Mouse (Mus musculus): ENCODE results near the gene Mvd. TPM values are rescaled to one million over a fixed set of nuclear protein-coding genes. Genes with fewer than 3 reads are reported as not detected.

Mvd gene
- polyA plus RNA-seq, 1 experiment from 2014 or later = 38.7 TPM

DNA sequence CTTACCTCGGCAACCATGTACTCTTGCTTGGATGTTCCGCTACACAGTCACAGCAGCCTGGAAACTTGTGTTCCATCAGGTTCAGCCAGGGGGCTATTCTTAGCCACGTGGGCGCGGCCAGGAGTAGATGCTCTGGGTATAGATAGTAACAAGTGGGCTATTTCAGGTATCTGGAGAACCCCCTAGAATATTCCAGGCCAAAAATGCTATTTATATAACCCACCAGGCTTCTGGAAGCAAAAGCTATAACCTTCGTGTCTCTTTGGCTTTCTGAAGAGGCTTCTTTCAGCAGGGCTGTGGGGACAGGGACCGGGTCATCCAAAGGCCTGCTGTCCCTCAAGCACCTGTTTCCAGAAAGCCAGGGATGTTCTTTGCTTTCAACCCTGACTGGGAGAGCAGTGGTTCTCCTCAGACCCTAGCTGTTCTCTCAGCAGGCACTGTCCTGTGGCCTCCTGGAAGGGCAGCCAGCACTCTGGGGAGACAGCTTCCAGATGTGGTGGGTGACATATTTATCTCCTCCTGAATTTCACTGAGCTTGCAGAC lies 8.0 kb upstream of the Mvd start:
- H3K4me1 ChIP-seq = no peaks in the 10 kb centered on the region
- WGBS = 70% methylated on average over 7 of the region's 7 CpGs
- H3K4me3 ChIP-seq (replicated peaks) = no peak overlapping the region
- no peaks in the 10 kb centered on the region for H3K36me3 ChIP-seq
- H3K9me3 ChIP-seq = no peaks in the 10 kb centered on the region
- no peak for ATAC-seq (ENCODE audit: insufficient read depth, low FRiP score, low read depth)
- H3K27ac ChIP-seq = no peak overlapping the region
- no peak overlapping the region for H3K9ac ChIP-seq
- H3K27me3 ChIP-seq (replicated peaks) = no peaks in the 10 kb centered on the region
- H3K4me2 ChIP-seq = no peak overlapping the region

DNA sequence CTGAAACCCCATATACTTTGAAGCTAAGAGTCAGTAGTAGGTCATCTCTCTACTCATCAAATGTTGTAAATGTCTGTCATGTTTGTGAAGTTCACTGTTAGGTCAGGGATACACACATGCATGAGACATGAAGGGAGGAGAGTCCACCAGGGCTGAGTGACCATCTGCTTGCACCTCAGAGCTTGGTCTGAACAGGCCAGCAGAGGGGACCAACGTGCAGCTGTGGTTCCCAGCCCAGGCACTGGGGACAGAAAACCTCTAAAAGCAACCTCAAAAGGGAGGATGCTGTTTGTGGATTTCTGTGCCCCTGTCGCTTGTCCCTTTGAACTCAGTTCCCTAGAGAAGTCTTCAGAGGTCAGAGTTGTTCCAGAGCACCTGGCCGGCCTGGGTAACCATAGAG lies 2.0 kb upstream of the Mvd start:
- 61% methylated on average over 3 of the region's 3 CpGs for WGBS
- H3K4me1 ChIP-seq = peaks cover 22% of the 10 kb centered on the region
- H3K4me2 ChIP-seq = peak overlapping the region; percentile 96; the same call in 1 of the 2 replicates
- ATAC-seq (ENCODE audit: insufficient read depth, low FRiP score, low read depth) = no peak
- H3K27me3 ChIP-seq (replicated peaks) = no peaks in the 10 kb centered on the region
- H3K4me3 ChIP-seq (replicated peaks) = no peak overlapping the region
- no peaks in the 10 kb centered on the region for H3K36me3 ChIP-seq
- no peak overlapping the region for H3K9ac ChIP-seq
- H3K27ac ChIP-seq = peak overlapping the region; percentile 97; the same call in 1 of the 2 replicates
- no peaks in the 10 kb centered on the region for H3K9me3 ChIP-seq

DNA sequence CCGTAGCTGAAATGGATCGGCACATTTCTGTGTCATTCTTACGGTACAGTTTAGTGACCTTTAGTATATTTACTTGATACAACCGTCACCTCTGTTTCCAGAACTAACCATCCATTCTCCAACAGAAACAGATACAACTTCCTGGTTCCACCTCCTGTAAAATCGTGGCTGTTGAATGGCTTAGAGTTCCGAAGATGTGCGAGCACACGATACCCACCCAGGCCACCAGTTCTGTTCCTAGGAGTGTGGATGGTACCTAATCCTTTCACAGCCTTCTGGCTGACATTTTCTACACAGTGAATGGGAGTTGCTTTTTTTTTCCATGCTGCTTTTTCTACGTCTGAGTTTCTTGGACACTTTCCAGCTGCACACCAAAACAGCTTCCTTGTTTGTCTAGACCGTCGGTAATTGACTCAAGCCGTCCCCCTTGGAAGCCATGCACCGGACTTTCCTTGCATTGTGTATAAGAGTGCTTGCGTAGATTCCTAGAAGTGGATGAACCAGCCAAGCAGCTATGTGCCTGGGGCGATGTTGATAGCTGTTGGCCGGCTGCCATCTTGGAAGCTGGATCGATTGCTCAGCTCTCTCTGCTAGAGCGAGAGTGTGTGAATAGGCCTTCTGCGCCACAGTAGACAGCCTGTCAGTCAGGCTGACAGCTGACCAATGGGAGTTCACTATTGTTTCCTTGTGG lies 981 bp upstream of the Mvd start:
- Histone ChIP-seq H3K27ac (peak overlapping the region; percentile 97), H3K4me1 (peaks cover 22% of the 10 kb centered on the region), H3K4me2 (peak overlapping the region; percentile 96), H3K4me3 (replicated peaks) (peak overlapping the region; percentile 57), H3K9me3 (no peaks in the 10 kb centered on the region), H3K27me3 (replicated peaks) (no peaks in the 10 kb centered on the region), H3K9ac (peak overlapping the region; percentile 45; the same call in 1 of the 2 replicates), H3K36me3 (0 out of 2 replicates have a peak, but pooled peaks cover 4% of the 10 kb centered on the region)
- peak; percentile 56 for ATAC-seq (ENCODE audit: insufficient read depth, low FRiP score, low read depth)
- 3% methylated on average over 19 of the region's 19 CpGs for WGBS

DNA sequence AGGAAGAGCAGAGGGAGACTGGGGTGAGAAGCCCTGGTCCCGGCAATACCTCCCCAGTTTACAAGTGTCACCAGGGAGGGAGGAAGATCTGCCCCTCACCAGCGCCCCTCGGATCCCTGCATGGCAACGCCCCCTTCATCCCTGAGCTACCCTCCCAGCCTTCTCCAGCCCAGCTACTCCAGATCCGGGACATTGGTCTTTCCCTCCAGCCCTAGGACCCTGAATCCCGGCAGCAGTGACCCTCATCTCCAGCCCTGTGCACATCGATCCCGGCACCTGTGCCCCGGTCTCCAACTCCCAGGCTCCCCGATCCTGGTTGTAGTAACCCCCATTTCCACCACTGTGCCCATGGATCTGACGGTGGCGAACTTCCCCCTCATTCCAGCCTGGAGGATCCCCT lies 441 bp downstream of the Mvd start:
- H3K9ac ChIP-seq = peak overlapping the region; percentile 10
- no peaks in the 10 kb centered on the region for H3K9me3 ChIP-seq
- H3K27ac ChIP-seq = peak overlapping the region; percentile 67; the same call in 1 of the 2 replicates
- peak overlapping the region; percentile 57 for H3K4me3 ChIP-seq (replicated peaks)
- 2% methylated on average over 12 of the region's 12 CpGs for WGBS
- H3K4me1 ChIP-seq = peaks cover 22% of the 10 kb centered on the region
- peak overlapping the region; percentile 96 for H3K4me2 ChIP-seq
- no peak for ATAC-seq (ENCODE audit: insufficient read depth, low FRiP score, low read depth)
- H3K36me3 ChIP-seq = 0 out of 2 replicates have a peak, but pooled peaks cover 4% of the 10 kb centered on the region
- no peaks in the 10 kb centered on the region for H3K27me3 ChIP-seq (replicated peaks)

DNA sequence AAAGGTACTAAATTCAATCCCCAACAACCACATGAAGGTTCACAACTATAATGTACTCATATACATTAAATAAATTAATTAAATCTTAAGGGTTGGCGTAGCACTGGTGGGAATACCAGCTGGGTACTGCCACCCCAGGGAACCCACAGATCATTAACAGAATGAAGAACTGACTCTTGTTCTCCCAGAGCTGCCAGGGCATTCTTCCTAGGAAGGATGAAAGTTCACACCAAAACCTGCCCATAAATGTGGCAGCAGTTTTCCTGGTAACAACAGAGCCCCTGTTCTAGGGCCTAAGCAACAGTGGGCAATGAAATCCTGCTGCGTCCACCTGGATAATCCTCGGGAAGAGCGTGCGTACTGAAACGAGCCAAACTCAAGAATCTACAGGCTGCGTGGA lies 866 bp downstream of the Mvd start:
- Histone ChIP-seq H3K36me3 (0 out of 2 replicates have a peak, but pooled peaks cover 4% of the 10 kb centered on the region), H3K4me2 (peak overlapping the region; percentile 96), H3K27me3 (replicated peaks) (no peaks in the 10 kb centered on the region), H3K27ac (peak overlapping the region; percentile 67; the same call in 1 of the 2 replicates), H3K9ac (peak overlapping the region; percentile 10), H3K4me3 (replicated peaks) (peak overlapping the region; percentile 57), H3K9me3 (no peaks in the 10 kb centered on the region), H3K4me1 (peaks cover 22% of the 10 kb centered on the region)
- WGBS = 24% methylated on average over 7 of the region's 7 CpGs
- no peak for ATAC-seq (ENCODE audit: insufficient read depth, low FRiP score, low read depth)

DNA sequence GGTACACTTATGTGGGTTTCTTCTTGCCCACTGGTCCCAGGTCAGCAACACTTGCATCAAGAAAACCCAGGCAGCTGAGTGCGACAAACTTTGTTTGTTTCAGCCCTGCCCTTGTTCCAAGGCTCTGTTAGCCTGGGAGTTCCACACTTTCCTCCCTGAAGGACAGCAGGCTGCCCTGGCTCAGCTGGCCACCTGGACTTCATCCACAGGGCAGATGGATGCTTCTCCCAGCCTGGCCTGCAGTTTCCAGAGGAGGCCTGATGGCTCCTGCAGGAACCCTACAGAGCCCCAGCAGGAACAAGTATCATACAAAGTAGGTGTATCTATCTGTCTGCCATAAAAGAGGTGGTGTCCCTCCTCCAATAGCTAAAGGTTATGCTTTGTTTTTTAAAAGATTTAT lies 1.9 kb downstream of the Mvd start:
- no peak overlapping the region for H3K27ac ChIP-seq
- H3K4me2 ChIP-seq = no peak overlapping the region
- no peak overlapping the region for H3K4me3 ChIP-seq (replicated peaks)
- no peaks in the 10 kb centered on the region for H3K27me3 ChIP-seq (replicated peaks)
- ATAC-seq (ENCODE audit: insufficient read depth, low FRiP score, low read depth) = no peak
- H3K4me1 ChIP-seq = peaks cover 22% of the 10 kb centered on the region
- H3K36me3 ChIP-seq = peaks cover 8% of the 10 kb centered on the region; the same call in 1 of the 2 replicates
- 96% methylated on average over 1 of the region's 1 CpGs for WGBS
- H3K9me3 ChIP-seq = no peaks in the 10 kb centered on the region
- H3K9ac ChIP-seq = no peak overlapping the region

DNA sequence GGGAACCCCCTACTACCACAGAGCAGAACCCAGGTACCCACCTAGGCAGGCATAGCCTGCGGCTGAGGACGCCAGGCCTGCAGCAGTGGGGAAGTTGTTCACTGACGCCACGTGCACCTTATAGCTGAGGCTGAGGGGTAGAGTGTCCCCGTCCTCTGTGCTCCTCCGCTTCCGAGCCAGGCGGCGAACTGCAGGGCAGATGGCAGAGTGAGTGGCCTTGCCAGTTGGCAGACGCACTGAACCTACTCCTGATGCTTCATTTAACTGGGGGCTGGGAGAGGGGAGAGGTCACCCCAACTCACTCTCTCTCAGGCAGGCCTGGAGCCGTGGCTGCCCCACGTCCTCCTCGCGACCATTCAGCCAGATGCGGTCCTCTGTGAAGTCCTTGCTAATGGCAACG lies 3.9 kb downstream of the Mvd start:
- Histone ChIP-seq H3K27me3 (replicated peaks) (no peaks in the 10 kb centered on the region), H3K9me3 (no peaks in the 10 kb centered on the region), H3K27ac (no peak overlapping the region), H3K9ac (no peak overlapping the region), H3K4me2 (no peak overlapping the region), H3K4me3 (replicated peaks) (no peak overlapping the region), H3K4me1 (peaks cover 6% of the 10 kb centered on the region; the same call in 1 of the 2 replicates), H3K36me3 (peaks cover 17% of the 10 kb centered on the region; the same call in 1 of the 2 replicates)
- 95% methylated on average over 16 of the region's 16 CpGs for WGBS
- ATAC-seq (ENCODE audit: insufficient read depth, low FRiP score, low read depth) = no peak

DNA sequence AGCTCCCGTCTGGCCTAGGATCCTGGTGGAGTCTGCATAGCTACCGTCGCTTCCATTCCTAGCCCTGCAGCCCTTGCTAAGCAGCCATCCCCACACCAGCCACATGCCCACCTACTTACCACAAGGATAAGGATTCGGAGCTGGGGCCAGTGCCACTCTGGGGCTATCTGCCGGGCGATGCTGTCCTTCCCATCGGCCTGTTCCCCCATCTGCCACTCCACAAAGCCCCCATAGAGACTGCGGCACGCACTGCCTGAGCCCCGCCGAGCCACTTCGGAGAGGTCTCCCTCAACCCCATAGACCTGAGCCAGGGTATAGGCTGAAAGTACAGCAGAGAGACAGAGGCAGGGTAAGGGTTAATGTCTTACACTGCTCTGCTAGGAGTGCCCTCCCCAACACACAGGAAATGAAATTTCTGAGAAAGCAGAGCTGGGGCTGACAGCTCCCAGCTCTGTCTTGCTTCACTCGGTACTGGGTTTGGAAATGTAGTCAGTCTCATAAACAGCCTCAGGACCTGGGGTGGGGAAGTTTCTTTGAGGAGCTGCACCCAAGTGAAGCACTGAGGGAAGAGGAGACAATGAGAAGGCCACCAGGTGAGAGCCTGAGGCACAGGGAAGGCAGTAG lies 5.4 kb downstream of the Mvd start:
- H3K27ac ChIP-seq = peak overlapping the region; percentile 67
- H3K9ac ChIP-seq = no peak overlapping the region
- peak overlapping the region; percentile 2; the same call in 1 of the 2 replicates for H3K4me3 ChIP-seq (replicated peaks)
- WGBS = 79% methylated on average over 13 of the region's 13 CpGs
- H3K4me1 ChIP-seq = peaks cover 10% of the 10 kb centered on the region
- H3K27me3 ChIP-seq (replicated peaks) = no peaks in the 10 kb centered on the region
- H3K36me3 ChIP-seq = peaks cover 17% of the 10 kb centered on the region; the same call in 1 of the 2 replicates
- no peaks in the 10 kb centered on the region for H3K9me3 ChIP-seq
- H3K4me2 ChIP-seq = 0 out of 2 replicates have a peak overlapping the region, but pooled peaks have one; percentile 6
- no peak for ATAC-seq (ENCODE audit: insufficient read depth, low FRiP score, low read depth)

DNA sequence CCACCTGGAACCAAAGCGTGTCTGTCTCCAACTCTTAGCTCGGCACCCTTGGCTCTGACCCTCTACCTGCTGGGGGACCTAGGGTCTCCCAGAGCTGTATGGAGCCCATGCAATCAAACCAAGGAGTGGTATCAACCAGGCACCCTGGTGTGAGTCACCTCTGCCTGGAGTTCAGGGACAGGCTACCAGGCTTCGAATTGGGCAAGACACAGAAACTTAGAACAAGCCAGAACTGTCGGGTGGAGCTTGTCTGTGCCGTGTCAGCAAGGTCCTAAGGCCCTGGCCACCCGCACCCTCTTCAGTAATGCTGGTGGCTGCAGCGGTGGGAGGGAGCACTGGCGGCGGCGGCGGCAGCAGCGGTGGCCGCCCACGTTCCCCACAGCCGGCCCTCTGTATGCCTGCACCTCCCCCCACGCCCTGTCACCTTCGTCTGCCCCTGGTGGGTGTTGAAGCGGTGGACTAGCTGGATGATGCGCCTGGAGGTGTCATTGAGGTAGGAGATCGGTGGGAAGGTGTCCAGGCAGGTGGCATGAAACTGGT lies 6.6 kb downstream of the Mvd start:
- H3K4me3 ChIP-seq (replicated peaks) = no peak overlapping the region
- H3K27ac ChIP-seq = no peak overlapping the region
- peaks cover 15% of the 10 kb centered on the region for H3K4me1 ChIP-seq
- 78% methylated on average over 20 of the region's 20 CpGs for WGBS
- H3K9ac ChIP-seq = no peak overlapping the region
- H3K27me3 ChIP-seq (replicated peaks) = no peaks in the 10 kb centered on the region
- H3K9me3 ChIP-seq = no peaks in the 10 kb centered on the region
- no peak overlapping the region for H3K4me2 ChIP-seq
- H3K36me3 ChIP-seq = peaks cover 17% of the 10 kb centered on the region; the same call in 1 of the 2 replicates
- ATAC-seq (ENCODE audit: insufficient read depth, low FRiP score, low read depth) = no peak

DNA sequence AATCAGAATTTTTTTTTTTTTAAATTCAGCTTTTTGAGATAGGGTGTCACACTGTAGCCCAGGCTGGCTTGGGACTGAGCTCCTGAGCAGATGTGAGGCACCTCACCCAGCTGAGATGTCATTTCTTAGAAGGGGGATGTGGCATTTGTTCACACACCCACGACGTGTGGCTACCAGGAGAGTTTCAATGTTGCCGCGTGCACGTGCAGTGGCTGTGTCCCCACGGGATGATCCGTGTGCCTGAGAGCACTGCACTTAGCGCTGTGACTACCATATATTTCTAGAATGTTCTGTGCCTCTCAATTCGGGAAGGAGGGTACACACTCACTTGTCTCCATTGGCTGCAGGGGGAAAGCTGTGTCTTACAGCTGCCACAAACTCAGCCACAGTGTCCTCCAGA lies 7.1 kb downstream of the Mvd start:
- Histone ChIP-seq H3K9me3 (no peaks in the 10 kb centered on the region), H3K9ac (no peak overlapping the region), H3K27ac (no peak overlapping the region), H3K36me3 (peaks cover 17% of the 10 kb centered on the region; the same call in 1 of the 2 replicates), H3K4me2 (no peak overlapping the region), H3K4me1 (peaks cover 20% of the 10 kb centered on the region), H3K27me3 (replicated peaks) (no peaks in the 10 kb centered on the region), H3K4me3 (replicated peaks) (no peak overlapping the region)
- ATAC-seq (ENCODE audit: insufficient read depth, low FRiP score, low read depth) = no peak
- WGBS = 95% methylated on average over 9 of the region's 9 CpGs

DNA sequence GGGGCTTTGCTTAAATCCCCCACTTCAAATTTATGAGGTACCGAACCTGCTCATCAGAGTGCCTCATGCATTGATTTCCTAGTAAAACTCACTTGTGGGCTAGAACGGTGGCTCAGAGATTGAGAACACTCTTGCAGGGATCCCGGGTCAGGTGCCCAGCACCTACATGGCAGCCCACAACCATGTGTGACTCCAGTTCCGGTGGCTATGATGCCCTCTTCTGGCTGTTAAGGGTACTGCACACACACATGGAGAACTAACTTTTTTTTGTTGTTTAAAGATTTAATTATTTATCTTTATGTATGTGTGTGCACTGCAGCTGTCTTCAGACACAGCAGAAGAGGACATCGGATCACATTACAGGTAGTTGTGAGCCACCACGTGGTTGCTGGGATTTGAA lies 7.8 kb downstream of the Mvd start:
- H3K9ac ChIP-seq = no peak overlapping the region
- no peak for ATAC-seq (ENCODE audit: insufficient read depth, low FRiP score, low read depth)
- H3K27ac ChIP-seq = no peak overlapping the region
- H3K9me3 ChIP-seq = no peaks in the 10 kb centered on the region
- H3K4me2 ChIP-seq = no peak overlapping the region
- H3K4me1 ChIP-seq = peaks cover 21% of the 10 kb centered on the region
- 93% methylated on average over 6 of the region's 6 CpGs for WGBS
- no peak overlapping the region for H3K4me3 ChIP-seq (replicated peaks)
- H3K27me3 ChIP-seq (replicated peaks) = no peaks in the 10 kb centered on the region
- H3K36me3 ChIP-seq = peaks cover 17% of the 10 kb centered on the region; the same call in 1 of the 2 replicates
